Mouse (Mus musculus): ENCODE results near the gene Trip6. TPM values are rescaled to one million over a fixed set of nuclear protein-coding genes. Genes with fewer than 3 reads are reported as not detected.

Gene Trip6
- polyA plus RNA-seq, 1 experiment from 2014 or later: 31.7 TPM

DNA sequence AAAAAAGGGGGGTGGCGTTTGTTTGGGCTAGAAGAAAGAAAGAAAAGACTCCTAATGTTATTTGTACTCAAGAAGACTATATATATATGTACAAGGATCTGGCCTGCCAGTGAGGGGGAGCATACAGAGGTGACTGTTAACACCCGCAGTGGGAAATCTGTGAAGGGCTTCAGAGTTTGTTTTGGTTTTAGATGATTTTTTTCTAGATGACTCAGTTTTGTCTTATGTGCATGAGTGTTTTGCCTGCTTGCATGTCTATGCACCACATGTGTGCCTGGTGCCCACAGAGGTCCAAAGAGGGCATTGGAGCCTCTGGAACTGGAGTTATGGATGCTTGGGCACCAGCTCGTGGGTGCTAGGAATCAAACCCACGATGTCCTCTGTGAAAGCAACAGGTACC lies 32.8 kb upstream of the Trip6 start:
- no peaks in the 10 kb centered on the region; the same call in 1 of the 2 replicates for H3K27me3 ChIP-seq (replicated peaks)
- ATAC-seq (ENCODE audit: low FRiP score, low read depth): no peak
- H3K4me2 ChIP-seq (replicated peaks): no peak overlapping the region
- no peaks in the 10 kb centered on the region for H3K36me3 ChIP-seq
- H3K9ac ChIP-seq: no peak overlapping the region
- no peak overlapping the region for H3K27ac ChIP-seq
- H3K4me1 ChIP-seq: peaks cover 46% of the 10 kb centered on the region
- whole genome bisulfite sequencing: 85% methylated on average over 4 of the region's 4 CpGs
- no peak overlapping the region for H3K4me3 ChIP-seq
- 0 out of 2 replicates have a peak, but pooled peaks cover 3% of the 10 kb centered on the region for H3K9me3 ChIP-seq

GRCm38 (mm10) chr5:137346388-137346787 lies 32.2 kb upstream of the Trip6 start:
- H3K4me3 ChIP-seq: no peak overlapping the region
- no peak for ATAC-seq (ENCODE audit: low FRiP score, low read depth)
- WGBS: 100% methylated on average over 1 of the region's 1 CpGs
- no peak overlapping the region for H3K27ac ChIP-seq
- H3K9ac ChIP-seq: no peak overlapping the region
- no peak overlapping the region for H3K4me2 ChIP-seq (replicated peaks)
- H3K27me3 ChIP-seq (replicated peaks): no peaks in the 10 kb centered on the region; the same call in 1 of the 2 replicates
- H3K36me3 ChIP-seq: no peaks in the 10 kb centered on the region
- 0 out of 2 replicates have a peak, but pooled peaks cover 3% of the 10 kb centered on the region for H3K9me3 ChIP-seq
- peaks cover 40% of the 10 kb centered on the region for H3K4me1 ChIP-seq

DNA sequence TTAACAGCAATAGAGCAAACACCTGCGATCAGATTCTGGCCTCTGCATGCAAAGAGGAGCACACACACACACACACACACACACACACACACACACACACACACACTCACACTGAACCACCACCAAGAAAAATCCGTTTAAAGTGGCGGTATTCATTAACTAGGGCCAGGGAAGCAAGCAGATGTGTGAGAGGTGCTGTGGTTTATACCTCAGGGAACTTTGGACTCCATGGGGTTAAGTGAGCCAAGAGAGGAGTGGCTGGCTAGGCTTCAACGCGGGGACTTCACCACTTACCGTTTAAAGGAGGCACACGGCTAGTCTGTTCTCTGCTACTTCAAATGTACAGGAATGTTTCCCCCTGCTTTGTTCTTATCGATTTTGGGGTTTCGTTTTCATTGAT lies 31.6 kb upstream of the Trip6 start:
- Histone ChIP-seq H3K9me3 (0 out of 2 replicates have a peak, but pooled peaks cover 3% of the 10 kb centered on the region), H3K36me3 (no peaks in the 10 kb centered on the region), H3K27ac (no peak overlapping the region), H3K9ac (no peak overlapping the region), H3K4me1 (peaks cover 34% of the 10 kb centered on the region), H3K4me2 (replicated peaks) (no peak overlapping the region), H3K27me3 (replicated peaks) (no peaks in the 10 kb centered on the region; the same call in 1 of the 2 replicates), H3K4me3 (no peak overlapping the region)
- WGBS: 22% methylated on average over 9 of the region's 9 CpGs
- ATAC-seq (ENCODE audit: low FRiP score, low read depth): no peak

- no peak overlapping the region for H3K4me3 ChIP-seq
- no peak overlapping the region for H3K9ac ChIP-seq
- H3K4me2 ChIP-seq (replicated peaks): no peak overlapping the region
- 0 out of 2 replicates have a peak, but pooled peaks cover 3% of the 10 kb centered on the region for H3K9me3 ChIP-seq
- no peaks in the 10 kb centered on the region for H3K36me3 ChIP-seq
- no peak overlapping the region for H3K27ac ChIP-seq
- no peaks in the 10 kb centered on the region for H3K27me3 ChIP-seq (replicated peaks)
- no peak for ATAC-seq (ENCODE audit: low FRiP score, low read depth)
- peaks cover 26% of the 10 kb centered on the region for H3K4me1 ChIP-seq
Observed at GRCm38 (mm10) chr5:137343869-137344268, 29.7 kb upstream of the Trip6 start.

- Histone ChIP-seq H3K4me3 (no peak overlapping the region), H3K9me3 (0 out of 2 replicates have a peak, but pooled peaks cover 3% of the 10 kb centered on the region), H3K4me2 (replicated peaks) (no peak overlapping the region), H3K36me3 (no peaks in the 10 kb centered on the region), H3K27me3 (replicated peaks) (no peaks in the 10 kb centered on the region), H3K27ac (no peak overlapping the region), H3K4me1 (peaks cover 25% of the 10 kb centered on the region), H3K9ac (no peak overlapping the region)
- no peak for ATAC-seq (ENCODE audit: low FRiP score, low read depth)
- 96% methylated on average over 5 of the region's 5 CpGs for WGBS
Observed at GRCm38 (mm10) chr5:137343412-137343811, 29.2 kb upstream of the Trip6 start.

GRCm38 (mm10) chr5:137342407-137343012 lies 28.3 kb upstream of the Trip6 start:
- Histone ChIP-seq H3K36me3 (no peaks in the 10 kb centered on the region), H3K4me2 (replicated peaks) (no peak overlapping the region), H3K9ac (no peak overlapping the region), H3K27me3 (replicated peaks) (no peaks in the 10 kb centered on the region), H3K9me3 (0 out of 2 replicates have a peak, but pooled peaks cover 3% of the 10 kb centered on the region), H3K4me3 (no peak overlapping the region), H3K27ac (no peak overlapping the region), H3K4me1 (peaks cover 21% of the 10 kb centered on the region)
- ATAC-seq (ENCODE audit: low FRiP score, low read depth): no peak
- 83% methylated on average over 7 of the region's 7 CpGs for WGBS

DNA sequence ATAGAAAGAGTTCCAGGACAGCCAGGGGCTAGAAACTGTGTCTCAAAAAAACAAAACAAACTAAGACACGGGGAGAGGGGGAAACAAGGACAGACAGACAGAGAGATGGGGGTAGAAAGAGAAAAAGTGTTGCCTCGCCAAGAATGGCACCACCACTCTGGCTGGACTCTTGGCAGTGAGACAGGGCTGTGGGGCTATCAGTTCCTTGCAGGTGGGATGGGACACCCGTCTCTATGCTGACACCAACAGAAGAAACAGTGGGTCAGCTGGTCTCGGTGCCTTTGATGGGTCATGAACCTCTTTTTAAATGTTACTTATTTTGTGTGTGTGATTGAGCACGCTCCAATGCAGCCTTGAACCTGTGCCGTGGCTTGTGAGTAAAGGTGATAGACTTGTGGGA lies 26.0 kb upstream of the Trip6 start:
- Histone ChIP-seq H3K4me1 (peaks cover 17% of the 10 kb centered on the region), H3K36me3 (no peaks in the 10 kb centered on the region), H3K27me3 (replicated peaks) (no peaks in the 10 kb centered on the region), H3K4me3 (no peak overlapping the region), H3K27ac (no peak overlapping the region), H3K9ac (no peak overlapping the region), H3K9me3 (0 out of 2 replicates have a peak, but pooled peaks cover 3% of the 10 kb centered on the region), H3K4me2 (replicated peaks) (peak overlapping the region; percentile 78)
- no peak for ATAC-seq (ENCODE audit: low FRiP score, low read depth)
- WGBS: 74% methylated on average over 6 of the region's 6 CpGs

- peak overlapping the region; percentile 56 for H3K9ac ChIP-seq
- peak overlapping the region; percentile 78 for H3K4me2 ChIP-seq (replicated peaks)
- H3K27me3 ChIP-seq (replicated peaks): no peaks in the 10 kb centered on the region
- peaks cover 17% of the 10 kb centered on the region for H3K4me1 ChIP-seq
- 0 out of 2 replicates have a peak, but pooled peaks cover 3% of the 10 kb centered on the region for H3K9me3 ChIP-seq
- peak; percentile 38; the same call in 1 of the 2 replicates for ATAC-seq (ENCODE audit: low FRiP score, low read depth)
- H3K4me3 ChIP-seq: peak overlapping the region; percentile 32
- H3K36me3 ChIP-seq: no peaks in the 10 kb centered on the region
- 0 out of 2 replicates have a peak overlapping the region, but pooled peaks have one; percentile 3 for H3K27ac ChIP-seq
- WGBS: 9% methylated on average over 22 of the region's 22 CpGs
Observed at GRCm38 (mm10) chr5:137339290-137339979, 25.2 kb upstream of the Trip6 start.

DNA sequence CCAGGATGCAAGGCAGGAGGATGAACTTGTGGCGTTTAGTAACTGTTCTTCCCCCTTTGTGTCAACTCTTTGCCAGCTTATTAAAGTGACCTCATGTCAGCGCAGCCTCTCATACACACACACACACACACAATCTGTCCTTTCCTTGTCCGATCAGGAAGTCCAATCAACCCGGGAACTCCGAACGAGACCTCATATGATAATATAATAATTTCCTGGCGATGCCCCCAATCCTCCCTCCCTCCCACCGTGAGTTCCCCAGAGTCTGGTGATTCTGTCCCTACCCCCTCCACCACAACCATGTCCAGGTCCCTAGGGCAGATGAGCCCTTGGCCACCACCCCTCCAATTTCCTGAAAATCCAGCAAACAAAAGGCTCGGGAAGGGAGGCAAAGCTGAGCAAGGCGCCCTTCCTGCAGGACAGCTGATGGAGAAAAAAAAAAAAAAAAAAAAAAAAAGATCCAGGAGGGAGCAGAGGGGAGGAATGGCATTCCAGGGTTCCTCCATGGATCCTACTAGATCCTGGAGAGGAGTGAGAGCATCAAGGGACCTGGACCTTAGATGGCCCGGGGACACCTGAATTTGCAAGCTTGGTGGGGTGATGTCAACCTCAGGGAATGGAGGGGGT lies 24.6 kb upstream of the Trip6 start:
- H3K9me3 ChIP-seq: 0 out of 2 replicates have a peak, but pooled peaks cover under 1% of the 10 kb centered on the region
- 2% methylated on average over 11 of the region's 11 CpGs for WGBS
- 0 out of 2 replicates have a peak, but pooled peaks have one; percentile 14 for ATAC-seq (ENCODE audit: low FRiP score, low read depth)
- peaks cover 17% of the 10 kb centered on the region for H3K4me1 ChIP-seq
- no peaks in the 10 kb centered on the region for H3K27me3 ChIP-seq (replicated peaks)
- no peaks in the 10 kb centered on the region for H3K36me3 ChIP-seq
- H3K4me3 ChIP-seq: peak overlapping the region; percentile 32
- H3K27ac ChIP-seq: no peak overlapping the region
- H3K4me2 ChIP-seq (replicated peaks): peak overlapping the region; percentile 78
- peak overlapping the region; percentile 56 for H3K9ac ChIP-seq

GRCm38 (mm10) chr5:137338256-137338655 lies 24.1 kb upstream of the Trip6 start:
- Histone ChIP-seq H3K27ac (no peak overlapping the region), H3K4me1 (peaks cover 17% of the 10 kb centered on the region), H3K4me3 (peak overlapping the region; percentile 32), H3K9ac (peak overlapping the region; percentile 56), H3K9me3 (no peaks in the 10 kb centered on the region), H3K27me3 (replicated peaks) (no peaks in the 10 kb centered on the region), H3K4me2 (replicated peaks) (peak overlapping the region; percentile 78), H3K36me3 (no peaks in the 10 kb centered on the region)
- WGBS: under 1% methylated on average over 19 of the region's 19 CpGs
- ATAC-seq (ENCODE audit: low FRiP score, low read depth): peak; percentile 71

DNA sequence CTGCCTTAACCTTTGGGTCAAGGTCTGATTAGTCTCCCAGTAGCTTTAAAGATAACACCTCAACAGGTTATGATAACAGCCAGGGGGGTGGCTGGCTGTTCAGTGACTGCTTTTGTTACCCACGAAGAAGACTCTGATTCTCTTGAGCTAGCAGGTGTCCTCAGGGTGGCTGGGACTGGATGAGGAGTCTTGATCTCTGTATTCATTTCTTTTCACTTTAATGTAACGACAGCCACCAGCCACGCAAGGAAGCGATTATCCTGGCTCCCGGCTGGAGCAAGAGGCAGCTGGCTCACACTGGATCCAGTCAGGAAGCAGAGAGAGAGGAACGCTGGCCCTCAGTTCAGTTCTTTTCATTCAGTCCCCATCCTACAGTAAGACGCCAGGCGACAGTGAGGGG lies 23.0 kb upstream of the Trip6 start:
- 66% methylated on average over 8 of the region's 8 CpGs for WGBS
- H3K9ac ChIP-seq: no peak overlapping the region
- H3K9me3 ChIP-seq: no peaks in the 10 kb centered on the region
- no peak for ATAC-seq (ENCODE audit: low FRiP score, low read depth)
- H3K27me3 ChIP-seq (replicated peaks): no peaks in the 10 kb centered on the region
- H3K36me3 ChIP-seq: no peaks in the 10 kb centered on the region
- H3K4me1 ChIP-seq: peaks cover 24% of the 10 kb centered on the region
- H3K4me3 ChIP-seq: no peak overlapping the region
- no peak overlapping the region for H3K27ac ChIP-seq
- no peak overlapping the region for H3K4me2 ChIP-seq (replicated peaks)

DNA sequence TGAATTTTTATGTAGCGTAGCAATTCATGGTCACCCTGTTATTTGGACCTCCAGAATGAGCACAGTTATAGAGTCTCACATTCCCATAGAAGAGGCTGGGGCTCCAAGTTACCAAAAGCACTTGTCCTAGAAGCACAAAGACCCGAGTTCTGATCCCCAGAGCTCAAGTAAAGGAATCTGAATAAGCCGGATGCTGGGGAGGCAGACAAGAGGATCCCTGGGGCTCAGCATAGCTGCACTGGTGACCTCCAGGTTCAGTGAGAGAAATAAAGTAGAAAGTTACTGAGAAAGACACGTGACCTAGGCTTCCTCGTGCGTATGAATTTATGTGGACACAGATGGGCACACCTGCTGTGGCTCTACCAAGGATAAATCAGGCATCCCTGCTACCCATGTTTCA lies 20.9 kb upstream of the Trip6 start:
- Histone ChIP-seq H3K27me3 (replicated peaks) (no peaks in the 10 kb centered on the region), H3K4me3 (no peak overlapping the region), H3K27ac (no peak overlapping the region), H3K36me3 (no peaks in the 10 kb centered on the region), H3K9me3 (no peaks in the 10 kb centered on the region), H3K4me1 (peaks cover 27% of the 10 kb centered on the region), H3K9ac (no peak overlapping the region), H3K4me2 (replicated peaks) (no peak overlapping the region)
- ATAC-seq (ENCODE audit: low FRiP score, low read depth): no peak
- 68% methylated on average over 6 of the region's 6 CpGs for WGBS

All from neural tube, embryonic 12.5 days (tissue).